Mouse (Mus musculus) heart, adult 8-10 months (tissue): ENCODE data around the gene Uap1. TPM values are rescaled to one million over a fixed set of nuclear protein-coding genes. Genes with fewer than 3 reads are reported as not detected.
A peak's percentile ranks its signal among the peaks of the same experiment; 100 is the strongest.

ENCODE experiments used
- DNase-seq: peaks from one replicate; pipeline ENCODE4 v3.0.0; 2022; ENCODE audit warnings: low spot score
- total RNA-seq, 4 experiments: library from RNA; stranded (reverse); gene quantifications; 2 replicates each; pipeline ENCODE4 v1.2.4; 2022

The Uap1 gene
- 10 to 100 TPM; 42.8 to 53.0 (median 45.1) TPM for total RNA-seq

- DNase-seq, result peak; percentile 98
These were observed at the start of gene Uap1 for GRCm38 (mm10) chr1:170174814-170175332. Gene Uap1 (minus strand): TSS chr1:170174957.

GRCm38 (mm10) chr1:170223276-170223675 is 48.5 kb upstream of the Uap1 start:
- DNase-seq, result no peak

- no peak for DNase-seq
These were observed 45.6 kb upstream of the Uap1 start for GRCm38 (mm10) chr1:170220351-170220750.

GRCm38 (mm10) chr1:170218091-170218884 is 43.5 kb upstream of the Uap1 start:
- DNase-seq, result no peak

GRCm38 (mm10) chr1:170215590-170215989 is 40.8 kb upstream of the Uap1 start:
- no peak for DNase-seq

- peak; percentile 91 for DNase-seq
These were observed 40.2 kb upstream of the Uap1 start, which contains the start of gene Uhmk1 for GRCm38 (mm10) chr1:170214757-170215522. Gene Uhmk1 (minus strand): TSS chr1:170215397.

- no peak for DNase-seq
These were observed 39.6 kb upstream of the Uap1 start for GRCm38 (mm10) chr1:170214383-170214756.

GRCm38 (mm10) chr1:170213181-170213879 is 38.6 kb upstream of the Uap1 start:
- DNase-seq, result no peak

GRCm38 (mm10) chr1:170206395-170206794 is 31.6 kb upstream of the Uap1 start:
- DNase-seq, result no peak

GRCm38 (mm10) chr1:170200379-170200778 is 25.6 kb upstream of the Uap1 start:
- no peak for DNase-seq

GRCm38 (mm10) chr1:170196211-170196610 is 21.5 kb upstream of the Uap1 start:
- DNase-seq, result no peak

- DNase-seq, result no peak
These were observed 17.2 kb upstream of the Uap1 start for GRCm38 (mm10) chr1:170191925-170192324.

- no peak for DNase-seq
These were observed 15.5 kb upstream of the Uap1 start for GRCm38 (mm10) chr1:170190225-170190624.

- DNase-seq, result peak; percentile 77
These were observed 13.8 kb upstream of the Uap1 start for GRCm38 (mm10) chr1:170188601-170189000.

GRCm38 (mm10) chr1:170186531-170186930 is 11.8 kb upstream of the Uap1 start:
- no peak for DNase-seq

GRCm38 (mm10) chr1:170185137-170185536 is 10.4 kb upstream of the Uap1 start:
- no peak for DNase-seq

- DNase-seq, result peak; percentile 60
These were observed 7.9 kb upstream of the Uap1 start for GRCm38 (mm10) chr1:170182706-170183105.

- DNase-seq, result no peak
These were observed 2.0 kb upstream of the Uap1 start for GRCm38 (mm10) chr1:170176661-170177239.

GRCm38 (mm10) chr1:170175848-170176247 is 1.1 kb upstream of the Uap1 start:
- DNase-seq, result no peak

GRCm38 (mm10) chr1:170173991-170174813 is 555 bp downstream of the Uap1 start:
- peak; percentile 45 for DNase-seq

GRCm38 (mm10) chr1:170167781-170168180 is 7.0 kb downstream of the Uap1 start:
- DNase-seq, result no peak
